Mouse (Mus musculus) heart, embryonic 14.5 days (tissue): ENCODE results near the gene Sgsm3. TPM values are rescaled to one million over a fixed set of nuclear protein-coding genes. Genes with fewer than 3 reads are reported as not detected.

Experiments used
- ATAC-seq: fragments of 200-750 bp; cut with Nextera tagmentation; 2 replicates; pipeline ENCODE4 v1.8.0; 2017; ENCODE audit warnings: low read depth, moderate TSS enrichment; ENCODE audit not compliant: insufficient number of reproducible peaks, insufficient read depth, low FRiP score
- H3K27ac ChIP-seq, 2 experiments: fragments of 200-500 bp in 1 of 2; fragments of 300-500 bp in 1 of 2; sonication (generic) in 1 of 2; replicated peaks in 1 of 2; 2 replicates each; pipeline ENCODE4 v1.5.1; 2012 to 2014; ENCODE audit warnings: low read depth in 2 of 2, low read length in 2 of 2, control low read depth in 1 of 2, mild to moderate bottlenecking in 1 of 2, mixed read lengths in 1 of 2; ENCODE audit not compliant: control insufficient read depth in 1 of 2, insufficient read depth in 1 of 2
- H3K27me3 ChIP-seq: fragments of 300-500 bp; sonication (generic); 2 replicates; pipeline ENCODE4 v1.6.1; 2014; ENCODE audit warnings: mild to moderate bottlenecking, low read length, control low read depth; ENCODE audit not compliant: control insufficient read depth, insufficient read depth
- H3K36me3 ChIP-seq: fragments of 300-500 bp; sonication (generic); 2 replicates; pipeline ENCODE4 v1.6.1; 2014; ENCODE audit warnings: mild to moderate bottlenecking, control low read depth, low read length, mixed read lengths; ENCODE audit not compliant: control insufficient read depth, insufficient read depth
- H3K4me1 ChIP-seq, 2 experiments: fragments of 200-500 bp in 1 of 2; fragments of 300-500 bp in 1 of 2; sonication (generic) in 1 of 2; 2 replicates each; pipeline ENCODE4 v1.6.1; 2012 to 2014; ENCODE audit warnings: low read length in 2 of 2, control low read depth in 1 of 2, mixed read lengths in 1 of 2; ENCODE audit not compliant: control insufficient read depth in 2 of 2, insufficient read depth in 2 of 2
- H3K4me2 ChIP-seq: fragments of 300-500 bp; sonication (generic); 2 replicates; pipeline ENCODE4 v1.6.1; 2014; ENCODE audit warnings: mild to moderate bottlenecking, low read length
- H3K4me3 ChIP-seq, 2 experiments: fragments of 200-500 bp in 1 of 2; fragments of 300-500 bp in 1 of 2; sonication (generic) in 1 of 2; 2 replicates each; pipeline ENCODE4 v1.5.1; 2012 to 2014; ENCODE audit warnings: low read length in 2 of 2, mild to moderate bottlenecking in 2 of 2, control low read depth in 1 of 2, low read depth in 1 of 2, moderate library complexity in 1 of 2; ENCODE audit not compliant: control insufficient read depth in 1 of 2, insufficient read depth in 1 of 2
- H3K9ac ChIP-seq: fragments of 300-500 bp; sonication (generic); 2 replicates; pipeline ENCODE4 v1.6.1; 2014; ENCODE audit warnings: mild to moderate bottlenecking, low read length
- H3K9me3 ChIP-seq: fragments of 300-500 bp; sonication (generic); 2 replicates; pipeline ENCODE4 v1.6.1; 2016; ENCODE audit warnings: low read length, control low read depth; ENCODE audit not compliant: control insufficient read depth
- WGBS: fragments of 180-500 bp; shearing (Covaris S2); extraction: QIAGEN DNeasy Blood & Tissue Kit; methylation state at CpG from one replicate; pipeline ENCODE4 v1.1.7; 2014; 5-methylcytosine and 5-hydroxymethylcytosine counted together
- polyA plus RNA-seq: library from polyadenylated mRNA; unstranded; fragments of >200 nt; fragmentation: Nextera tagmentation; extraction: Ambion mirVana; gene quantifications from 2 replicates; pipeline ENCODE4 v1.2.1, GENCODE M21; 2014

Sgsm3 gene
- polyA plus RNA-seq, 1 experiment from 2014 or later, result 13.8 TPM

GRCm38 (mm10) chr15:80953971-80954370, 23.6 kb upstream of the Sgsm3 start:
- ATAC-seq, result no peak
- Histone ChIP-seq H3K4me3 (no peak overlapping the region), H3K27ac (no peak overlapping the region), H3K9me3 (no peaks in the 10 kb centered on the region), H3K4me2 (no peak overlapping the region), H3K36me3 (peaks cover 77% of the 10 kb centered on the region), H3K27me3 (no peaks in the 10 kb centered on the region), H3K9ac (no peak overlapping the region), H3K4me1 (peaks cover 5 to 11% of the 10 kb centered on the region in 2 experiments; a peak in 3 of 4 replicates)
- 86% methylated on average over 9 of the region's 9 CpGs for WGBS

DNA sequence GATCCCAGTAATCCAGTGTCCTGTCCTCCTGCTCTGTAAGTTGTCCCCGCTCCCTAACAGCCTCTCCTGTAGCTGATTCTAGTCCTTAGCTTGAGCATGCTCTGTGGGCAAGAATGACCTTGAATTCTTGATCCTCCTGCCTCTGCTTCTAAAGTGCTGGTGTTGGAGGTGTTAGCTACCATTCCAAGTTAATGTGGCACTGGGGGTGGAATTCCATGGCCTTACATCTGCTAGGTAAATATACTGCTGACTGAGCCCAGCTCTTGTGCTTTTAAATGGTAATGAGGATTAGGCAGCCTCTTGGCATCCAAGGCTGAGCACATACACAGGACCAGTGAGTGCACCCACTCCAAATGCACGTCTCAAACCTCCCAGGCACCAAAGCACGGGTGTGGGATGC, 22.7 kb upstream of the Sgsm3 start:
- H3K27ac ChIP-seq, result no peak overlapping the region
- H3K4me3 ChIP-seq, result no peak overlapping the region
- H3K4me1 ChIP-seq, result peaks cover 0 to 2% of the 10 kb centered on the region in 2 experiments; a peak in 3 of 4 replicates
- H3K9ac ChIP-seq, result no peak overlapping the region
- no peaks in the 10 kb centered on the region for H3K9me3 ChIP-seq
- WGBS, result 79% methylated on average over 3 of the region's 3 CpGs
- no peaks in the 10 kb centered on the region for H3K27me3 ChIP-seq
- H3K36me3 ChIP-seq, result peaks cover 85% of the 10 kb centered on the region
- no peak overlapping the region for H3K4me2 ChIP-seq
- ATAC-seq, result no peak

GRCm38 (mm10) chr15:80955836-80956438, 21.6 kb upstream of the Sgsm3 start:
- no peak for ATAC-seq
- 80% methylated on average over 12 of the region's 12 CpGs for whole genome bisulfite sequencing
- Histone ChIP-seq H3K9me3 (no peaks in the 10 kb centered on the region), H3K4me1 (no peaks in the 10 kb centered on the region), H3K4me3 (no peak overlapping the region), H3K4me2 (no peak overlapping the region), H3K9ac (no peak overlapping the region), H3K36me3 (peaks cover 90% of the 10 kb centered on the region), H3K27ac (no peak overlapping the region), H3K27me3 (no peaks in the 10 kb centered on the region)

DNA sequence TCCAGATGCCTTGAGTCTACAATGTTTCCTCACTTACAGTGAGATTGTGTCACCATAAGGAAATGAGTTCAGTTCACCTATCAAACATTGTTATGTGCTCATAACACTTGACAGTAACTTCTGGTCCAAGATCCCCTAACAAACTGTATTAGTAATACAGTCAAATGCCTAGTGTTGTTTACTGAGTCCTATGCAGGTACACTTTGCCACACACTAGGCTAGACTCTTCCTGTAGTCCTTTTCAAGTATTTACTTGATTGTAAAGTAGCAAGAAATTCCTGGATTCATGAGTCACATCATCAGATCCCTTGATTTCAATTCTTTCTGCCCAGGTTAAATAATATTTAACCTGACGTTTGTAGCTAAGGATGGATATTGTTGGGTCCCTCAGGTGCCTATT, 8.2 kb upstream of the Sgsm3 start:
- H3K4me2 ChIP-seq, result no peak overlapping the region
- no peaks in the 10 kb centered on the region for H3K9me3 ChIP-seq
- ATAC-seq, result no peak
- no peak overlapping the region for H3K27ac ChIP-seq
- no peak overlapping the region for H3K9ac ChIP-seq
- H3K4me1 ChIP-seq, result peaks cover 0 to 12% of the 10 kb centered on the region in 2 experiments; a peak in 1 of 4 replicates
- 84% methylated on average over 1 of the region's 1 CpGs for WGBS
- H3K27me3 ChIP-seq, result no peaks in the 10 kb centered on the region
- peaks cover 56% of the 10 kb centered on the region for H3K36me3 ChIP-seq
- no peak overlapping the region for H3K4me3 ChIP-seq

DNA sequence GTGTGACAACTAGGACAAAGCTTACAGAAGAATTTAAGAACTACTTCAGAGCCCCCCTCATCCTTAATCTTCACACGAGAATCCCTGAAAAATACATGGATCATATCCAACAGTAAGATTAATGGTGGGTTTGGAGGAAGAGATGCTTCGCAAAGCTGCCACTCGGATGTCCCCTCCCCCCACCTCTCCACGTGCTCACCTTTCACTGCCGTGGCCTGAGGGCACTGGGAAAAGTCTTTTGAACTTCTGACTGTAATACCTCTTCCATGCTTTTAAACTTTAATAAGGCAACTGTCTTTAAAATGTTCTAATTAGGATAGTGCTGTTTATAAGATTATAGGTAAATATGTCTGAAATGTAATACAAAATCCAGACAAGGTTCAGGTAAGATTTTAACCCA, 3.3 kb upstream of the Sgsm3 start:
- Histone ChIP-seq H3K27ac (no peak overlapping the region), H3K4me3 (no peak overlapping the region), H3K9me3 (no peaks in the 10 kb centered on the region), H3K4me2 (no peak overlapping the region), H3K9ac (no peak overlapping the region), H3K4me1 (peaks cover 0 to 12% of the 10 kb centered on the region in 2 experiments; a peak in 1 of 4 replicates), H3K36me3 (peaks cover 12% of the 10 kb centered on the region), H3K27me3 (no peaks in the 10 kb centered on the region)
- WGBS, result 56% methylated on average over 5 of the region's 5 CpGs
- ATAC-seq, result no peak

DNA sequence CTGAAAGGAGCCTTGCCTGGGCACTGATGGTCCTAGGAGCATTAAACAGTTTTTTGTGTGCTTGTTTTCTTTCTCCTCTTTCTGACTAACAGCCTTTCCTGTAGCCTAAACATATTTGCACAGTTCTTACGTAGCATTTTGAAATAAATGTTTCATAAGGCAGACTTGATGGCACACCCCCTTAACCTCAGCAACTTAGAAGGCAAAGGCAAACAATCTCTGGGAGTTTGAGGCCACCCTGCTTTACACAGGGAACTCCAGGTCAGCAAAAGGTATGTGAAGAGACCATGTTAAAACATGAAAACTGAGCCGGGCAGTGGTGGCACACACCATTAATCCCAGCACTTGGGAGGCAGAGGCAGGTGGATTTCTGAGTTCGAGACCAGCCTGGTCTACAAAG, 1.9 kb upstream of the Sgsm3 start:
- no peaks in the 10 kb centered on the region for H3K27me3 ChIP-seq
- no peaks in the 10 kb centered on the region for H3K9me3 ChIP-seq
- no peak for ATAC-seq
- H3K36me3 ChIP-seq, result no peaks in the 10 kb centered on the region
- peaks cover 0 to 12% of the 10 kb centered on the region in 2 experiments; a peak in 1 of 4 replicates for H3K4me1 ChIP-seq
- H3K9ac ChIP-seq, result no peak overlapping the region
- WGBS, result 87% methylated on average over 3 of the region's 3 CpGs
- H3K27ac ChIP-seq, result no peak overlapping the region
- no peak overlapping the region for H3K4me2 ChIP-seq
- no peak overlapping the region for H3K4me3 ChIP-seq

GRCm38 (mm10) chr15:80979611-80980010, 2.0 kb downstream of the Sgsm3 start:
- Histone ChIP-seq H3K4me2 (no peak overlapping the region), H3K36me3 (no peaks in the 10 kb centered on the region), H3K4me3 (no peak overlapping the region), H3K4me1 (peaks cover 0 to 6% of the 10 kb centered on the region in 2 experiments; a peak in 1 of 4 replicates), H3K9ac (no peak overlapping the region), H3K27me3 (no peaks in the 10 kb centered on the region), H3K9me3 (no peaks in the 10 kb centered on the region), H3K27ac (no peak overlapping the region; a peak in 1 of 4 replicates)
- ATAC-seq, result no peak
- 77% methylated on average over 4 of the region's 4 CpGs for WGBS

GRCm38 (mm10) chr15:80981176-80981575, 3.6 kb downstream of the Sgsm3 start:
- Histone ChIP-seq H3K27ac (no peak overlapping the region), H3K36me3 (no peaks in the 10 kb centered on the region), H3K4me1 (peaks cover 0 to 6% of the 10 kb centered on the region in 2 experiments; a peak in 1 of 4 replicates), H3K9ac (no peak overlapping the region), H3K4me2 (no peak overlapping the region), H3K9me3 (no peaks in the 10 kb centered on the region), H3K27me3 (no peaks in the 10 kb centered on the region), H3K4me3 (no peak overlapping the region)
- no peak for ATAC-seq
- 33% methylated on average over 4 of the region's 4 CpGs for WGBS
